In the genomic region with DNA sequence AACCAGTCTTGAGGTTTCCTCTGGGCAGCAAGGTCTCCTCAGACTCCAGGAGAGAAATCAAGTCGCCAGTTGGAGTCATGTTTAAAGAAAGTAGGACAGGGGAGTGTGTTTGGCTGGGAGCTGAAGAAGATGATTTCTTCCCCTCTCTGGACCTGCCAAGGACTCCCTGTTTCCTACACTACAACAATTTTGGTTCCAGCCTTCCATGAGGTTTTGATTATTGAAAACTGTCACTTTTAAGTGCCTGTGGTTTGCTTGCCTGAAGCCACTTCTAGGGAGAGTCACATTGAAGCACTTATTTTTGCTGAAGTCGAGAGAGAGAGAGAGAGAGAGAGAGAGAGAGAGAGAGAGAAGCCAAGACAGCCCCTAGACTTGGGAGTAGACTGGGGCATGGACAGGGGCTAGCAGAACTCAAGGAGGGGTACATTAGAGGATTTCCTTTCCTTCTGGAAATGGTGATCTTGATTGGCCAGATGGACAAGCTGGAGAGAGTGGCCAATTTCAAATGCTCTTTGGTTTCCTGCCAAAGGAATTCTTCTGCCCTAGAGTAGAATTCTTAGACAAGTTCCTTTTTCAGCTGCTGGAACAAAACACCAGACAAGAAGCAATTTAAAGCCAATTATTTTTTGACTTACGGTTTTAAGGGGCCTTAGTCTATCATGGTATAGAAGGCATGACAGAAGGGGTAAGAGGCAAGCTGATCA, we compare ENCODE assay signal across 22 mouse cellular contexts. TPM values are rescaled to one million over a fixed set of nuclear protein-coding genes. Genes with fewer than 3 reads are reported as not detected.
DNase-seq lines count a peak whose midpoint lies in the region; ATAC-seq and TF ChIP-seq lines count a peak whose summit lies in the region.
"Had no signal": no experiment of that assay in that cellular context is flagged by ENCODE, and none has a peak within 500 bp of the region (broad histone marks: within the 10 kb centered on the region; RNA-seq: fewer than 3 reads in every experiment).

No protein-coding gene starts in this region.

- intact Hi-C loops in gastrocnemius, postnatal 14 days (cut with DNase I; ENCODE audit: low total_unique reads) = no loop called here

- WGBS in embryonic facial prominence, embryonic 14.5 days = 42% methylated on average over 3 of the region's 3 CpGs
- WGBS in small intestine, adult 2 months = 59% methylated on average over 3 of the region's 3 CpGs
- 78% methylated on average over 3 of the region's 3 CpGs for WGBS in heart, embryonic 10.5 days

- H3K4me3 ChIP-seq in embryonic facial prominence, embryonic 14.5 days (ENCODE audit: low read depth, low read length) = no peak overlapping the region
- no peak overlapping the region for H3K4me3 ChIP-seq in small intestine, adult 2 months (ENCODE audit: low read depth, low read length)
- H3K4me3 ChIP-seq in heart, embryonic 10.5 days = no peak overlapping the region
- H3K4me3 ChIP-seq: forebrain, embryonic 13.5 days; heart, embryonic 15.5 days; hindbrain, embryonic 13.5 days; intestine, embryonic 15.5 days had no signal

- no peaks in the 10 kb centered on the region for H3K9me3 ChIP-seq in embryonic facial prominence, embryonic 14.5 days (ENCODE audit: control insufficient read depth, low read length)
- no peaks in the 10 kb centered on the region for H3K9me3 ChIP-seq in heart, embryonic 10.5 days
- H3K9me3 ChIP-seq: forebrain, embryonic 13.5 days; G1E; heart, embryonic 15.5 days; hindbrain, embryonic 13.5 days; intestine, embryonic 15.5 days had no signal

- H3K4me2 ChIP-seq in embryonic facial prominence, embryonic 14.5 days (ENCODE audit: low read depth, low read length) = no peak overlapping the region
- H3K4me2 ChIP-seq: forebrain, embryonic 13.5 days; heart, embryonic 11.5 days; heart, embryonic 15.5 days; hindbrain, embryonic 13.5 days; intestine, embryonic 15.5 days had no signal

- no peak for TF ChIP-seq POLR2A in small intestine, adult 2 months (IDR thresholded peaks at IDR 0.05; ENCODE audit: low read depth, low read length)

- TF ChIP-seq CTCF in small intestine, adult 2 months (IDR thresholded peaks at IDR 0.05; ENCODE audit: extremely low read depth, insufficient read length, insufficient replicate concordance, low read depth, low read length) = no peak

- no peaks in the 10 kb centered on the region for H3K27me3 ChIP-seq in embryonic facial prominence, embryonic 14.5 days (replicated peaks; ENCODE audit: control insufficient read depth, insufficient read depth, low read length)
- H3K27me3 ChIP-seq in small intestine, adult 2 months (ENCODE audit: control insufficient read depth, insufficient read depth, low read length) = no peaks in the 10 kb centered on the region
- no peaks in the 10 kb centered on the region for H3K27me3 ChIP-seq in heart, embryonic 10.5 days (ENCODE audit: insufficient read depth, poor library complexity, severe bottlenecking)
- H3K27me3 ChIP-seq: forebrain, embryonic 13.5 days; heart, embryonic 15.5 days; hindbrain, embryonic 13.5 days; intestine, embryonic 15.5 days had no signal

- ATAC-seq in embryonic facial prominence, embryonic 14.5 days (ENCODE audit: low read depth) = 0 out of 2 replicates have a peak, but pooled peaks have one; percentile 37
- ATAC-seq in inflammation-experienced regulatory T-cells, adult 6 months = no peak
- ATAC-seq: CD4-positive, CD25-positive, alpha-beta regulatory T cell, adult 4 months; forebrain, embryonic 13.5 days; hindbrain, postnatal 0 days; intestine, embryonic 15.5 days had no signal

- peak; percentile 34 for DNase-seq in gastrocnemius, postnatal 25 days
- no peak for DNase-seq in gastrocnemius, postnatal 14 days
- peak; percentile 24 for DNase-seq in lung, postnatal 10 days
- no peak for DNase-seq in lung, postnatal 36 days
- DNase-seq in embryonic facial prominence, embryonic 14.5 days (ENCODE audit: low spot score) = peak; percentile 73
- no peak for DNase-seq in heart, embryonic 10.5 days (ENCODE audit: low spot score)
- DNase-seq: adrenal gland, postnatal 10 days; cerebellum, adult 11-12 months; cerebellum, adult 9-11 months; heart, postnatal 14 days had no signal

- H3K36me3 ChIP-seq in embryonic facial prominence, embryonic 14.5 days (ENCODE audit: control insufficient read depth, insufficient read depth, low read length) = no peaks in the 10 kb centered on the region
- no peaks in the 10 kb centered on the region for H3K36me3 ChIP-seq in small intestine, adult 2 months (ENCODE audit: control insufficient read depth, insufficient read depth, low read length)
- no peaks in the 10 kb centered on the region for H3K36me3 ChIP-seq in heart, embryonic 10.5 days
- H3K36me3 ChIP-seq: G1E; heart, embryonic 15.5 days; hindbrain, embryonic 13.5 days; intestine, embryonic 15.5 days had no signal

- H3K27ac ChIP-seq in embryonic facial prominence, embryonic 14.5 days (replicated peaks; ENCODE audit: low read depth, low read length) = peak overlapping the region; percentile 28
- H3K27ac ChIP-seq in small intestine, adult 2 months (ENCODE audit: insufficient read depth, low read depth, low read length) = 0 out of 2 replicates have a peak overlapping the region, but pooled peaks have one; percentile 37
- no peak overlapping the region for H3K27ac ChIP-seq in heart, embryonic 10.5 days
- H3K27ac ChIP-seq: forebrain, embryonic 13.5 days; heart, embryonic 15.5 days; hindbrain, embryonic 13.5 days; hindbrain, postnatal 0 days; intestine, embryonic 15.5 days had no signal

- H3K4me1 ChIP-seq in embryonic facial prominence, embryonic 14.5 days (ENCODE audit: control insufficient read depth, insufficient read depth, low read length) = no peaks in the 10 kb centered on the region
- H3K4me1 ChIP-seq in small intestine, adult 2 months (ENCODE audit: control insufficient read depth, insufficient read depth, insufficient read length, low read length) = no peaks in the 10 kb centered on the region
- no peaks in the 10 kb centered on the region for H3K4me1 ChIP-seq in heart, embryonic 10.5 days
- H3K4me1 ChIP-seq: heart, embryonic 15.5 days; hindbrain, embryonic 13.5 days had no signal

- H3K9ac ChIP-seq in embryonic facial prominence, embryonic 14.5 days (ENCODE audit: low read depth, low read length) = no peak overlapping the region
- H3K9ac ChIP-seq: forebrain, embryonic 13.5 days; heart, embryonic 15.5 days; hindbrain, embryonic 13.5 days; intestine, embryonic 15.5 days had no signal

RNA-seq across cellular contexts. Expression of gene Il1r2, which starts 20.9 kb away (rescaled TPM):
- under 1 TPM in 1 of 2 experiments, not detected in 1; 0.56 TPM for total RNA-seq in gastrocnemius, postnatal 25 days (2021)
- total RNA-seq in gastrocnemius, postnatal 14 days (2021) = under 1 TPM; 0.14 to 0.27 TPM
- polyA plus RNA-seq in embryonic facial prominence, embryonic 14.5 days (2014; fragmentation: Nextera tagmentation; extraction: Ambion mirVana) = 0.54 and 0.81 TPM in 2 replicates
- 0.85 and 1.2 TPM in 2 replicates for polyA plus RNA-seq in small intestine, adult 2 months (2012; rRNA removed)
- 100 to 1,000 TPM; 110 to 229 (median 126) TPM for polyA plus RNA-seq in inflammation-experienced regulatory T-cells, adult 6 months (2017; shearing (Covaris generic))
- polyA plus RNA-seq in heart, embryonic 10.5 days (2016; fragmentation: Nextera tagmentation; extraction: Ambion mirVana) = 0.48 and 0.53 TPM in 2 replicates
- total RNA-seq: gastrocnemius, postnatal 4 days; heart, adult 18-20 months had no signal
- polyA plus RNA-seq: G1E had no signal

Comparison
In these comparisons a context has a peak if more than half of its experiments do, and no peak if none do; other contexts are left out.
1. DNase-seq: peak in gastrocnemius, postnatal 25 days (single experiment), lung, postnatal 10 days (single experiment) and embryonic facial prominence, embryonic 14.5 days (single experiment); none in gastrocnemius, postnatal 14 days (single experiment), lung, postnatal 36 days (single experiment) and heart, embryonic 10.5 days (single experiment).
2. RNA of gene Il1r2, which starts 20.9 kb away (polyA plus RNA-seq): 110 to 229 TPM in inflammation-experienced regulatory T-cells, adult 6 months; 0.85 to 1.2 TPM in small intestine, adult 2 months, 0.54 to 0.81 TPM in embryonic facial prominence, embryonic 14.5 days and 0.48 to 0.53 TPM in heart, embryonic 10.5 days; every median in the first group is over 10 times any median in the second.